Mouse (Mus musculus) olfactory bulb, adult 2 months (tissue): ENCODE data around the gene Gadd45g.

Source experiments
- CTCF ChIP-seq: fragments of 200-500 bp; IDR thresholded peaks from 2 replicates; pipeline ENCODE4 v1.5.1; 2012; ENCODE audit warnings: low read depth, mild to moderate bottlenecking, low read length, moderate library complexity; ENCODE audit not compliant: insufficient read depth
- POLR2A ChIP-seq: fragments of 200-500 bp; IDR thresholded peaks from 2 replicates; pipeline ENCODE4 v1.6.1; 2012; ENCODE audit warnings: mild to moderate bottlenecking, low read depth, low read length, moderate library complexity; ENCODE audit not compliant: insufficient read depth

- TF ChIP-seq CTCF: no peak
- no peak for TF ChIP-seq POLR2A
These were observed 39.6 kb downstream of the Gadd45g start for GRCm38 (mm10) chr13:51886085-51886484.
